Comparison of ENCODE assay signal across 26 mouse cellular contexts in genomic region chr16:23544361-23544760, GRCm38 (mm10). TPM values are rescaled to one million over a fixed set of nuclear protein-coding genes. Genes with fewer than 3 reads are reported as not detected.
DNase-seq lines count a peak whose midpoint lies in the region; ATAC-seq and TF ChIP-seq lines count a peak whose summit lies in the region.
"Had no signal": no experiment of that assay in that cellular context is flagged by ENCODE, and none has a peak within 500 bp of the region (broad histone marks: within the 10 kb centered on the region; RNA-seq: fewer than 3 reads in every experiment).

No protein-coding gene starts in this region.

- H3K36me3 ChIP-seq in intestine, embryonic 14.5 days (ENCODE audit: control insufficient read depth, insufficient read depth, low read length): no peaks in the 10 kb centered on the region
- H3K36me3 ChIP-seq in intestine, postnatal 0 days (ENCODE audit: control insufficient read depth, insufficient read depth): no peaks in the 10 kb centered on the region
- no peaks in the 10 kb centered on the region for H3K36me3 ChIP-seq in thymus, adult 2 months (ENCODE audit: control insufficient read depth, insufficient read depth, low read length)
- no peaks in the 10 kb centered on the region for H3K36me3 ChIP-seq in intestine, embryonic 16.5 days (ENCODE audit: control insufficient read depth, insufficient read depth, low read length)
- H3K36me3 ChIP-seq: heart, embryonic 15.5 days; hindbrain, embryonic 12.5 days; liver, embryonic 13.5 days had no signal

- no peak for TF ChIP-seq CTCF in intestine, postnatal 0 days (IDR thresholded peaks at IDR 0.05; ENCODE audit: low read depth)
- no peak for TF ChIP-seq CTCF in thymus, adult 2 months (IDR thresholded peaks at IDR 0.05; ENCODE audit: borderline replicate concordance, control insufficient read depth, extremely low read depth, insufficient read depth, low read length, poor library complexity)

- H3K4me1 ChIP-seq in intestine, embryonic 14.5 days (replicated peaks; ENCODE audit: control insufficient read depth, insufficient read depth, low read length): peaks cover 3% of the 10 kb centered on the region; the same call in 1 of the 2 replicates
- H3K4me1 ChIP-seq in intestine, postnatal 0 days (replicated peaks; ENCODE audit: control insufficient read depth, insufficient read depth, low read length): no peaks in the 10 kb centered on the region
- H3K4me1 ChIP-seq in thymus, adult 2 months (replicated peaks; ENCODE audit: control insufficient read depth, insufficient read depth, low read length): no peaks in the 10 kb centered on the region
- 0 out of 2 replicates have a peak, but pooled peaks cover 2% of the 10 kb centered on the region for H3K4me1 ChIP-seq in intestine, embryonic 16.5 days (ENCODE audit: control insufficient read depth, insufficient read depth, low read length)
- H3K4me1 ChIP-seq: heart, embryonic 15.5 days; hindbrain, embryonic 12.5 days had no signal

- no peak overlapping the region for H3K9ac ChIP-seq in intestine, embryonic 14.5 days (ENCODE audit: low read length)
- H3K9ac ChIP-seq in intestine, postnatal 0 days (ENCODE audit: low read depth, low read length): no peak overlapping the region
- H3K9ac ChIP-seq in intestine, embryonic 16.5 days (ENCODE audit: low read depth, low read length): no peak overlapping the region
- H3K9ac ChIP-seq: heart, embryonic 15.5 days; hindbrain, embryonic 12.5 days; liver, embryonic 13.5 days had no signal

- H3K27ac ChIP-seq in intestine, embryonic 14.5 days (ENCODE audit: low read depth): no peak overlapping the region; the same call in 1 of the 2 replicates
- no peak overlapping the region for H3K27ac ChIP-seq in intestine, postnatal 0 days (ENCODE audit: low read depth, low read length)
- H3K27ac ChIP-seq in thymus, adult 2 months (ENCODE audit: control insufficient read depth, insufficient read depth, low read length): peak overlapping the region; percentile 34; the same call in 1 of the 2 replicates
- H3K27ac ChIP-seq in intestine, embryonic 16.5 days (ENCODE audit: low read length): no peak overlapping the region
- H3K27ac ChIP-seq: heart, embryonic 15.5 days; hindbrain, embryonic 12.5 days; liver, embryonic 13.5 days; macrophage had no signal

- no peak for TF ChIP-seq POLR2A in thymus, adult 2 months (IDR thresholded peaks at IDR 0.05; ENCODE audit: control insufficient read depth, extremely low read depth, insufficient read depth, low read length, poor library complexity)

- WGBS in intestine, embryonic 14.5 days: 27% methylated on average over 7 of the region's 7 CpGs
- WGBS in intestine, postnatal 0 days: 47% methylated on average over 7 of the region's 7 CpGs
- WGBS in thymus, adult 2 months: 44% methylated on average over 7 of the region's 7 CpGs
- WGBS in intestine, embryonic 16.5 days: 32% methylated on average over 7 of the region's 7 CpGs

- no peak overlapping the region for H3K4me3 ChIP-seq in intestine, embryonic 14.5 days (ENCODE audit: low read depth, low read length)
- no peak overlapping the region for H3K4me3 ChIP-seq in intestine, postnatal 0 days (ENCODE audit: low read depth, low read length)
- no peak overlapping the region for H3K4me3 ChIP-seq in thymus, adult 2 months (ENCODE audit: control insufficient read depth, insufficient read depth, low read length)
- no peak overlapping the region for H3K4me3 ChIP-seq in intestine, embryonic 16.5 days (ENCODE audit: low read length)
- H3K4me3 ChIP-seq: erythroblast, embryonic 14.5 days; heart, embryonic 15.5 days; hindbrain, embryonic 12.5 days; liver, embryonic 13.5 days had no signal

- no peak for DNase-seq in intestine, embryonic 14.5 days (ENCODE audit: low spot score)
- no peak for DNase-seq in thymus, adult 2 months
- DNase-seq in thymus, postnatal 4 days: no peak
- DNase-seq in frontal cortex, postnatal 10 days (ENCODE audit: low spot score in 2 of 2): no peak
- DNase-seq in heart, postnatal 4 days: no peak
- DNase-seq: adrenal gland, adult 2 months; adrenal gland, postnatal 36 days; cerebellum, adult 18-20 months; cerebellum, postnatal 14 days; gastrocnemius, postnatal 10 days; kidney, postnatal 4 days; liver, embryonic 13.5 days; lung, adult 2 months; lung, postnatal 10 days; midbrain, embryonic 14.5 days; right cerebral cortex, adult 18-20 months; right cerebral cortex, postnatal 4 days had no signal

- no peaks in the 10 kb centered on the region for H3K9me3 ChIP-seq in intestine, embryonic 14.5 days (ENCODE audit: control insufficient read depth, low read length)
- H3K9me3 ChIP-seq in intestine, postnatal 0 days (ENCODE audit: control insufficient read depth): no peaks in the 10 kb centered on the region
- H3K9me3 ChIP-seq in intestine, embryonic 16.5 days (ENCODE audit: control insufficient read depth, low read length): no peaks in the 10 kb centered on the region
- H3K9me3 ChIP-seq: heart, embryonic 15.5 days; hindbrain, embryonic 12.5 days; liver, embryonic 13.5 days had no signal

- peak overlapping the region; percentile 6; the same call in 1 of the 2 replicates for H3K4me2 ChIP-seq in intestine, embryonic 14.5 days (ENCODE audit: low read length)
- H3K4me2 ChIP-seq in intestine, postnatal 0 days (replicated peaks; ENCODE audit: low read depth): no peak overlapping the region
- no peak overlapping the region for H3K4me2 ChIP-seq in intestine, embryonic 16.5 days (ENCODE audit: low read depth, low read length)
- H3K4me2 ChIP-seq: heart, embryonic 15.5 days; hindbrain, embryonic 12.5 days; liver, embryonic 13.5 days had no signal

- no peaks in the 10 kb centered on the region for H3K27me3 ChIP-seq in intestine, embryonic 14.5 days (replicated peaks; ENCODE audit: control insufficient read depth, insufficient read depth, low read length)
- H3K27me3 ChIP-seq in intestine, postnatal 0 days (replicated peaks; ENCODE audit: control insufficient read depth, insufficient read depth, low read length): no peaks in the 10 kb centered on the region
- no peaks in the 10 kb centered on the region; the same call in 1 of the 2 replicates for H3K27me3 ChIP-seq in thymus, adult 2 months (ENCODE audit: control insufficient read depth, insufficient read depth, low read length)
- no peaks in the 10 kb centered on the region for H3K27me3 ChIP-seq in intestine, embryonic 16.5 days (replicated peaks; ENCODE audit: control insufficient read depth, insufficient read depth, low read length)
- H3K27me3 ChIP-seq: heart, embryonic 15.5 days; hindbrain, embryonic 12.5 days; liver, embryonic 13.5 days had no signal

- peak; percentile 53; the same call in 1 of the 2 replicates for ATAC-seq in intestine, embryonic 14.5 days (replicated peaks; ENCODE audit: low FRiP score, low TSS enrichment, low read depth)
- ATAC-seq in intestine, postnatal 0 days: no peak
- peak; percentile 65 for ATAC-seq in intestine, embryonic 16.5 days
- ATAC-seq: activated CD4-positive, CD25-positive, alpha-beta regulatory T cell, adult 4 months; forebrain, embryonic 16.5 days had no signal

RNA-seq across cellular contexts. Expression of gene Masp1, which starts 23.7 kb away (rescaled TPM):
- polyA plus RNA-seq in intestine, embryonic 14.5 days (2014; fragmentation: Nextera tagmentation; extraction: Ambion mirVana): 6.0 and 6.4 TPM in 2 replicates
- 1.4 TPM in 2 replicates for polyA plus RNA-seq in intestine, postnatal 0 days (2015; fragmentation: Nextera tagmentation; extraction: Ambion mirVana)
- polyA plus RNA-seq in thymus, adult 2 months (2012; rRNA removed): 0.80 and 0.85 TPM in 2 replicates
- polyA plus RNA-seq in intestine, embryonic 16.5 days (2015; fragmentation: Nextera tagmentation; extraction: Ambion mirVana): 3.6 and 4.3 TPM in 2 replicates
- 10 to 100 TPM; 22.6 to 26.2 TPM for total RNA-seq in heart, postnatal 4 days (2021)
- total RNA-seq: megakaryocyte-erythroid progenitor cell, adult 5-6 weeks had no signal
- polyA plus RNA-seq: activated CD4-positive, CD25-positive, alpha-beta regulatory T cell, adult 4 months; erythroblast, embryonic 14.5 days had no signal

RNA-seq across cellular contexts. Expression of gene Rtp4, which starts 24.3 kb away (rescaled TPM):
- 4.9 and 6.2 TPM in 2 replicates for polyA plus RNA-seq in intestine, embryonic 14.5 days (2014; fragmentation: Nextera tagmentation; extraction: Ambion mirVana)
- 99.8 and 112 TPM in 2 replicates for polyA plus RNA-seq in intestine, postnatal 0 days (2015; fragmentation: Nextera tagmentation; extraction: Ambion mirVana)
- polyA plus RNA-seq in thymus, adult 2 months (2012; rRNA removed): 35.0 and 39.1 TPM in 2 replicates
- 6.1 and 7.0 TPM in 2 replicates for polyA plus RNA-seq in intestine, embryonic 16.5 days (2015; fragmentation: Nextera tagmentation; extraction: Ambion mirVana)
- 1 to 10 TPM; 1.8 to 2.1 TPM for total RNA-seq in heart, postnatal 4 days (2021)
